Mouse (Mus musculus) forebrain, embryonic 14.5 days (tissue): ENCODE data around the gene Pdxp. TPM values are rescaled to one million over a fixed set of nuclear protein-coding genes. Genes with fewer than 3 reads are reported as not detected.
A peak's percentile ranks its signal among the peaks of the same experiment; 100 is the strongest.

ENCODE experiments used
- ATAC-seq: fragments of 200-750 bp; cut with Nextera tagmentation; 2 replicates; pipeline ENCODE4 v1.8.0; 2017; ENCODE audit warnings: mild to moderate bottlenecking, moderate library complexity
- DNase-seq: peaks from one replicate; pipeline ENCODE4 v3.0.0-alpha.2; 2015; ENCODE audit warnings: low spot score
- H3K27ac ChIP-seq: fragments of 300-500 bp; sonication (generic); 2 replicates; pipeline ENCODE4 v1.5.1; 2014; ENCODE audit warnings: low read depth, mild to moderate bottlenecking, control low read depth, low read length, moderate library complexity
- H3K27me3 ChIP-seq: fragments of 300-500 bp; sonication (generic); replicated peaks from 2 replicates; pipeline ENCODE4 v1.6.1; 2014; ENCODE audit warnings: low read length, control low read depth, mixed read lengths; ENCODE audit not compliant: control insufficient read depth, insufficient read depth
- H3K36me3 ChIP-seq: fragments of 300-500 bp; sonication (generic); 2 replicates; pipeline ENCODE4 v1.6.1; 2014; ENCODE audit warnings: low read length, control low read depth; ENCODE audit not compliant: control insufficient read depth, insufficient read depth
- H3K4me1 ChIP-seq: fragments of 300-500 bp; sonication (generic); 2 replicates; pipeline ENCODE4 v1.6.1; 2014; ENCODE audit warnings: antibody characterized with exemption, low read length, control low read depth; ENCODE audit not compliant: control insufficient read depth, insufficient read depth
- H3K4me2 ChIP-seq: fragments of 300-500 bp; sonication (generic); 2 replicates; pipeline ENCODE4 v1.6.1; 2014; ENCODE audit warnings: mild to moderate bottlenecking, control low read depth, low read length
- H3K4me3 ChIP-seq: fragments of 300-500 bp; sonication (generic); 2 replicates; pipeline ENCODE4 v1.5.1; 2014; ENCODE audit warnings: low read depth, low read length, control low read depth
- H3K9ac ChIP-seq: fragments of 300-500 bp; sonication (generic); 2 replicates; pipeline ENCODE4 v1.6.1; 2014; ENCODE audit warnings: mild to moderate bottlenecking, low read length, control low read depth, moderate library complexity
- H3K9me3 ChIP-seq: fragments of 300-500 bp; sonication (generic); replicated peaks from 2 replicates; pipeline ENCODE4 v1.6.1; 2016; ENCODE audit warnings: low read length, control low read depth, mixed read lengths; ENCODE audit not compliant: control insufficient read depth
- WGBS: fragments of 180-500 bp; shearing (Covaris S2); extraction: QIAGEN DNeasy Blood & Tissue Kit; methylation state at CpG from one replicate; pipeline ENCODE4 v1.1.7; 2014; 5-methylcytosine and 5-hydroxymethylcytosine counted together
- microRNA-seq: library from miRNA; unstranded; fragments of <30 nt; microRNA quantifications from one replicate; pipeline ENCODE4, GENCODE M21; 2016
- polyA plus RNA-seq: library from polyadenylated mRNA; unstranded; fragments of >200 nt; fragmentation: Nextera tagmentation; extraction: Ambion mirVana; gene quantifications from 2 replicates; pipeline ENCODE4 v1.2.1, GENCODE M21; 2014

Gene Pdxp
- polyA plus RNA-seq, 1 experiment from 2014 or later, result 101 TPM

GRCm38 (mm10) chr15:78960088-78960487, 46.4 kb downstream of the Pdxp start:
- H3K4me3 ChIP-seq, result no peak overlapping the region
- 82% methylated on average over 4 of the region's 4 CpGs for WGBS
- DNase-seq, result no peak
- H3K36me3 ChIP-seq, result peaks cover 66% of the 10 kb centered on the region
- no peak overlapping the region for H3K4me2 ChIP-seq
- no peak overlapping the region for H3K27ac ChIP-seq
- no peak for ATAC-seq
- no peaks in the 10 kb centered on the region for H3K9me3 ChIP-seq
- no peaks in the 10 kb centered on the region for H3K27me3 ChIP-seq
- no peaks in the 10 kb centered on the region for H3K4me1 ChIP-seq
- H3K9ac ChIP-seq, result no peak overlapping the region

DNA sequence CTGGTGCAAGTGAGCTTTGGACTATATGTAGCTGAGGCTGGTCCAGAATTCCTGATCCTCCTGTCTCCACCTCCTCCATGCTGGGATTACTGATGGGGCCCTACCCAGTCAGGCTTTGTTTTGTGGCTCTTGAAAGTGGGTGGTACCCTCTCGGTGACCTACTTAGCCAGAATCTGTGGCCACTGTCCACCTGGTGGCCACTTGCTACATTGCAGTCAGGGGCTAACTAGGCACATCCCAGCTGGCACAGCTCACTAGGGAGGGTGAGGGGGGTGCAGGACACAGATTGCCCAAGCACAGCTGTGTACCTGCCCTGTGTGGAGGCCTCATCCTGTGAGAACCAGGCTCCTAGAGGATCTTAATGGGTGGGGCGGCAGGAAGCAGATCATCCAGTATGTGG, 49.2 kb downstream of the Pdxp start:
- no peak overlapping the region for H3K4me2 ChIP-seq
- DNase-seq, result peak; percentile 62
- H3K27ac ChIP-seq, result no peak overlapping the region
- no peak overlapping the region for H3K9ac ChIP-seq
- peak; percentile 61 for ATAC-seq
- WGBS, result 30% methylated on average over 2 of the region's 2 CpGs
- H3K4me3 ChIP-seq, result no peak overlapping the region
- H3K36me3 ChIP-seq, result peaks cover 81% of the 10 kb centered on the region
- H3K9me3 ChIP-seq, result no peaks in the 10 kb centered on the region
- H3K27me3 ChIP-seq, result no peaks in the 10 kb centered on the region
- no peaks in the 10 kb centered on the region for H3K4me1 ChIP-seq

Small RNA genes lying within 50 kb of the gene (microRNA-seq; reads per million reads assigned to microRNA genes)
- gene Mir6955, result not detected

Other genes starting within 250 kb of the Pdxp start
- 3.7 and 5.3 TPM in 2 replicates for gene Elfn2, start 195.1 kb upstream of the Pdxp start, polyA plus RNA-seq
- gene Mfng, start 140.4 kb upstream of the Pdxp start, polyA plus RNA-seq, result 48.2 and 51.5 TPM in 2 replicates
- gene Card10, start 110.9 kb upstream of the Pdxp start, polyA plus RNA-seq, result 1.1 and 1.4 TPM in 2 replicates
- 5.1 and 8.0 TPM in 2 replicates for gene Cdc42ep1, start 71.3 kb upstream of the Pdxp start, polyA plus RNA-seq
- not detected in 2 replicates for gene Lgals2, start 58.4 kb upstream of the Pdxp start, polyA plus RNA-seq
- 34.8 and 46.5 TPM in 2 replicates for gene Gga1, start 36.7 kb upstream of the Pdxp start, polyA plus RNA-seq
- gene Gm49510, start 14.3 kb upstream of the Pdxp start, polyA plus RNA-seq, result not detected in 2 replicates
- gene Sh3bp1, start 14.2 kb upstream of the Pdxp start, polyA plus RNA-seq, result 4.2 and 5.8 TPM in 2 replicates
- gene Lgals1, start 12.8 kb downstream of the Pdxp start, polyA plus RNA-seq, result 89.0 and 98.0 TPM in 2 replicates
- gene Nol12, start 21.0 kb downstream of the Pdxp start, polyA plus RNA-seq, result 63.4 and 73.8 TPM in 2 replicates
- gene Triobp, start 33.8 kb downstream of the Pdxp start, polyA plus RNA-seq, result 29.3 and 38.7 TPM in 2 replicates
- gene H1f0, start 114.5 kb downstream of the Pdxp start, polyA plus RNA-seq, result 155 and 238 TPM in 2 replicates
- gene Galr3, start 128.0 kb downstream of the Pdxp start, polyA plus RNA-seq, result not detected in 2 replicates
- gene Ankrd54, start 149.0 kb downstream of the Pdxp start, polyA plus RNA-seq, result 51.3 and 53.3 TPM in 2 replicates
- gene Eif3l, start 161.3 kb downstream of the Pdxp start, polyA plus RNA-seq, result 191 and 209 TPM in 2 replicates
- 5.7 and 6.3 TPM in 2 replicates for gene Micall1, start 195.0 kb downstream of the Pdxp start, polyA plus RNA-seq
- gene Polr2f, start 227.1 kb downstream of the Pdxp start, polyA plus RNA-seq, result 319 and 356 TPM in 2 replicates
- 14.8 and 17.1 TPM in 2 replicates for gene 1700088E04Rik, start 227.3 kb downstream of the Pdxp start, polyA plus RNA-seq